Comparison of ENCODE assay signal across 8 mouse cellular contexts in the genomic region with DNA sequence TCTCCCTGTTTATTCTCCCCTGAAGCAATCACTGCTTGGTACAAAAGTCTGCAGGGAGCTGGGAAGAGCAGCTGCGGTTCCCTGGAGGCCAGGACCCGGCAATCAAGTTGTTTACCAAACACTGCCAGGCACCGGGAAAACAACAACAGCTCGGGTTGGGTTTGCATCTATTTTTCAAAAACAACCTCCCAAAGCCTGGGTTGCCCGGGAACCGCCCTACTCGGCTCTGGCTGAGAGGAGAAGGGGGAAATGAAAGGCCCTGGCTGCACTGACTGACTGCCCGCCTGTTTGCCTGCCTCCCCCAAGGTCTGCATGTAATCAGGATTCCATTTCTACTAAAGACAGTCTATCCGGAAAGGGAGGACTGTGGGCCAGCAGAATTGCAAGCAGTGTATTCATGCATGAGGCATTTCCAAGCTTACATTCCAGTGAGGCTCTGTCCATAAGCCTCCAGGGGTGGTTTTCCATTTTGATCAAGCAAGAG.
A peak's percentile ranks its signal among the peaks of the same experiment; 100 is the strongest.
DNase-seq lines count a peak whose midpoint lies in the region; ATAC-seq and TF ChIP-seq lines count a peak whose summit lies in the region.

No protein-coding gene starts in this region.

- intact Hi-C loops in heart, postnatal 10 days (cut with DNase I) = no loop called here

- H3K36me3 ChIP-seq in limb, embryonic 11.5 days (ENCODE audit: control insufficient read depth, insufficient read depth, low read length) = no peaks in the 10 kb centered on the region
- H3K36me3 ChIP-seq in midbrain, postnatal 0 days (ENCODE audit: insufficient read depth, low read length) = no peaks in the 10 kb centered on the region
- H3K36me3 ChIP-seq in thymus, adult 2 months (ENCODE audit: control insufficient read depth, insufficient read depth, low read length) = no peaks in the 10 kb centered on the region

- no peaks in the 10 kb centered on the region for H3K27me3 ChIP-seq in limb, embryonic 11.5 days (ENCODE audit: control insufficient read depth, insufficient read depth, low read length)
- no peaks in the 10 kb centered on the region for H3K27me3 ChIP-seq in midbrain, postnatal 0 days (ENCODE audit: insufficient read depth, low read length)
- H3K27me3 ChIP-seq in thymus, adult 2 months (ENCODE audit: control insufficient read depth, insufficient read depth, low read length) = no peaks in the 10 kb centered on the region

- H3K4me2 ChIP-seq in limb, embryonic 11.5 days (ENCODE audit: low read depth, severe bottlenecking) = no peak overlapping the region
- peak overlapping the region; percentile 22; the same call in 1 of the 2 replicates for H3K4me2 ChIP-seq in midbrain, postnatal 0 days (ENCODE audit: low read depth, low read length, poor library complexity, severe bottlenecking)

- H3K4me3 ChIP-seq in embryonic fibroblast, embryonic 13.5 days (ENCODE audit: insufficient read depth, low read length) = no peak overlapping the region
- H3K4me3 ChIP-seq in limb, embryonic 11.5 days (ENCODE audit: low read depth, low read length) = no peak overlapping the region
- H3K4me3 ChIP-seq in midbrain, postnatal 0 days (ENCODE audit: low read depth, low read length) = no peak overlapping the region
- no peak overlapping the region for H3K4me3 ChIP-seq in thymus, adult 2 months (ENCODE audit: control insufficient read depth, insufficient read depth, low read length)

- TF ChIP-seq POLR2A in embryonic fibroblast, embryonic 13.5 days (IDR thresholded peaks at IDR 0.05; ENCODE audit: low read depth, low read length) = peak; percentile 33
- no peak for TF ChIP-seq POLR2A in thymus, adult 2 months (IDR thresholded peaks at IDR 0.05; ENCODE audit: control insufficient read depth, extremely low read depth, insufficient read depth, low read length, poor library complexity)

- peak; percentile 32 for DNase-seq in right cerebral cortex, postnatal 25 days
- DNase-seq in right cerebral cortex, adult 18-20 months = no peak
- peak; percentile 48 to 59 for DNase-seq in heart, postnatal 10 days
- DNase-seq in limb, embryonic 11.5 days (ENCODE audit: low spot score) = peak; percentile 59
- peak; percentile 40 for DNase-seq in midbrain, postnatal 0 days (ENCODE audit: low spot score)
- no peak for DNase-seq in cerebellum, adult 18-20 months
- DNase-seq in thymus, adult 2 months = no peak

- H3K9me3 ChIP-seq in limb, embryonic 11.5 days (ENCODE audit: control insufficient read depth, low read length) = no peaks in the 10 kb centered on the region
- no peaks in the 10 kb centered on the region for H3K9me3 ChIP-seq in midbrain, postnatal 0 days (ENCODE audit: low read length)

- ATAC-seq in limb, embryonic 11.5 days (ENCODE audit: insufficient number of reproducible peaks, low FRiP score, low TSS enrichment, low read depth) = no peak
- ATAC-seq in midbrain, postnatal 0 days (ENCODE audit: low FRiP score) = no peak

- WGBS in limb, embryonic 11.5 days = 2% methylated on average over 9 of the region's 9 CpGs
- 8% methylated on average over 9 of the region's 9 CpGs for WGBS in midbrain, postnatal 0 days
- 92% methylated on average over 9 of the region's 9 CpGs for WGBS in thymus, adult 2 months

- TF ChIP-seq CTCF in embryonic fibroblast, embryonic 13.5 days (IDR thresholded peaks at IDR 0.05; ENCODE audit: borderline replicate concordance, insufficient read depth, low read length) = no peak
- no peak for TF ChIP-seq CTCF in midbrain, postnatal 0 days (IDR thresholded peaks at IDR 0.05)
- no peak for TF ChIP-seq CTCF in thymus, adult 2 months (IDR thresholded peaks at IDR 0.05; ENCODE audit: borderline replicate concordance, control insufficient read depth, extremely low read depth, insufficient read depth, low read length, poor library complexity)

- peaks cover 19% of the 10 kb centered on the region for H3K4me1 ChIP-seq in embryonic fibroblast, embryonic 13.5 days (ENCODE audit: control insufficient read depth, insufficient read depth, low read length)
- peaks cover 20% of the 10 kb centered on the region for H3K4me1 ChIP-seq in limb, embryonic 11.5 days (ENCODE audit: control insufficient read depth, insufficient read depth, low read length)
- H3K4me1 ChIP-seq in midbrain, postnatal 0 days (ENCODE audit: insufficient read depth, low read length) = peaks cover 9% of the 10 kb centered on the region
- H3K4me1 ChIP-seq in thymus, adult 2 months (replicated peaks; ENCODE audit: control insufficient read depth, insufficient read depth, low read length) = peaks cover 28% of the 10 kb centered on the region

- H3K27ac ChIP-seq in embryonic fibroblast, embryonic 13.5 days (ENCODE audit: insufficient read depth, low read length) = peak overlapping the region; percentile 92
- peak overlapping the region; percentile 76 for H3K27ac ChIP-seq in limb, embryonic 11.5 days (replicated peaks; ENCODE audit: low read depth, low read length)
- peak overlapping the region; percentile 62 for H3K27ac ChIP-seq in midbrain, postnatal 0 days (ENCODE audit: low read depth, low read length)
- no peak overlapping the region for H3K27ac ChIP-seq in thymus, adult 2 months (ENCODE audit: control insufficient read depth, insufficient read depth, low read length)

- peak overlapping the region; percentile 22; the same call in 1 of the 2 replicates for H3K9ac ChIP-seq in limb, embryonic 11.5 days (ENCODE audit: low read length)
- H3K9ac ChIP-seq in midbrain, postnatal 0 days (replicated peaks; ENCODE audit: low read length, poor library complexity, severe bottlenecking) = no peak overlapping the region

Comparison
In these comparisons a context has a peak if more than half of its experiments do, and no peak if none do; other contexts are left out.
1. DNase-seq: peak in right cerebral cortex, postnatal 25 days (single experiment), heart, postnatal 10 days (2 of 2), limb, embryonic 11.5 days (single experiment) and midbrain, postnatal 0 days (single experiment); none in right cerebral cortex, adult 18-20 months (single experiment), cerebellum, adult 18-20 months (0 of 2) and thymus, adult 2 months (single experiment).